Mouse (Mus musculus): ENCODE measurements around the gene Gm20721. TPM values are rescaled to one million over a fixed set of nuclear protein-coding genes. Genes with fewer than 3 reads are reported as not detected.

Gene Gm20721
- total RNA-seq, 2 experiments from 2014 or later, result 2.4 to 2.7 TPM

DNA sequence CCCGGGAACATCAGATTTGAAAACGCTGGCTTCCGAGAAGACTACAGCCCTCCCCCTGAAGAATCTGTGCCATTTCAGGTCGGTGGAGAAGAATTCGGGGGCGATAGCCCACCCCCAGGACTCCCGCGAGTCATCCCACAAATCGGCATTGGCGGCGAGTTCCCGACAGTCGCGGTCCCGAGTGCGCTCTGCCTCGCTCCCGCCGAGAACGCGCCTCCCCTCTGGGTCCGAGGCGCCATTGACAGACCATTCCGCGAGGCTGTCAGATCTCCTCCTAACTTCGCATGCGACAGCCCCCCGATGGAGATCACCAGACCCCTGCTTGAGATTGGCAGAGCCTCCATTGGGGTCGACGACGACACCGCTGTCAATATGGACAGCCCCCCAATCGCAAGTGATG, 48.0 kb downstream of the Gm20721 start:
- no peak for DNase-seq (ENCODE audit: low spot score in 2 of 2)

- no peak for DNase-seq (ENCODE audit: low spot score in 2 of 2)
Measured at GRCm38 (mm10) chr2:174297851-174298250, 48.7 kb downstream of the Gm20721 start.

- peak in 1 of 2 experiments; percentile 23 for DNase-seq (ENCODE audit: low spot score in 2 of 2)
Measured at GRCm38 (mm10) chr2:174297086-174297571, 49.4 kb downstream of the Gm20721 start.

GRCm38 (mm10) chr2:174295900-174296465, 50.5 kb downstream of the Gm20721 start:
- DNase-seq (ENCODE audit: low spot score in 2 of 2), result no peak

DNA sequence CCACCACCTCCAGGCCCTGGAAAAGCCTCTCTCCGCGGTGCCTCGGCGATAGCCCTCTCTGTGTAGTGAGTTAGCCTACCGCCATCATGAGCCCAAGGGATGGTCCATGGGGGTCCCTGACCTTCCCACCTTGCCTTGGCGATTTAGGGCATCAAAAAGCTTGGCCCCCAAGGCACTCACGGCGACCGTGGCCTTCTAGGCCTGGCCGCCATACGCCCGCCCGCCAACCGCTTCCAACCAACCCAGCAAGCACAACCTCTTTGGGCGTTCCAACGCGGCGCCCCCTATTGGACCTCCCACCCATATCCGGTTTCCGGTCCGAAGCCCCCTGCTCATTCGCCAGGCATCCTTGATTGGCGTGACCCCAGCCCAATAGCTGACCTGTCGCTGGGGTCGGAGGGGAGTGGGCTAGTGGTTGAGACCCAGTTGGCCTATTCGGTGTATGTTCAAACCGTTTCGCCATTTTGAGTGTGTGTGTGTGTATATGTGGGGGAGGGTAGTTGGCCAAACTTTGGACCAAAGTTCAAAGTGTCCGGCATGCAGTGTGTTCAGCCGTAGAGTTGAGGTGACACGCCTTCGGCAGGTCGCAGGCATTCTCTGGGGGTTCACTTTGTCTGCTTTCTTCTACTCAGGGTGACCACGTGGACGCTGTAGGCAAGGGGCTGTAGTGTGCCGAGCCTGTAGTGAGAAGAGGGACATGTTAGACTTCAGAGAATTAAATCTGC, 51.2 kb downstream of the Gm20721 start:
- peak in 1 of 2 experiments; percentile 20 for DNase-seq (ENCODE audit: low spot score in 2 of 2)

DNA sequence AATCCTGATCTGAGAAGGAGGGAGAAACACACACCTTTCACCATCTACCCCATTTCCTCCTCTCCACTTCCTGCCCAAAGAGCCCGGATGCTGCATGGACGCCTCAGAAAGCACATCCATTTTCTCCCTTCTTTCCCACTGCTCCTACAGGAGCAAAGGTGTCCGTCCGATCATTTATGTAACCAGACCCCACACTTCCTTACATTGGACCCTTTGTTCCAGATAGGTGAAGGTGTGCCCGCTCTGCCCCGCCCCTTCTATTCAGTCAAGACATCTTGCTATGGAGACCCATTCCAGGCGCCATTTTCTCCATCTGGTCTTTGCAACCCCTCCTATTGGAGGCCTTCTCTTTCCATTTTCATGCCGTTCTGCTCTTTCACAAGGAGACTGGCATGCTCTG, 52.1 kb downstream of the Gm20721 start:
- DNase-seq (ENCODE audit: low spot score in 2 of 2), result no peak

- DNase-seq (ENCODE audit: low spot score in 2 of 2), result no peak
Measured at GRCm38 (mm10) chr2:174291662-174292030, 54.9 kb downstream of the Gm20721 start.

- no peak for DNase-seq (ENCODE audit: low spot score in 2 of 2)
Measured at GRCm38 (mm10) chr2:174291029-174291661, 55.4 kb downstream of the Gm20721 start.

GRCm38 (mm10) chr2:174288673-174289430, 57.7 kb downstream of the Gm20721 start:
- no peak for DNase-seq (ENCODE audit: low spot score in 2 of 2)

DNA sequence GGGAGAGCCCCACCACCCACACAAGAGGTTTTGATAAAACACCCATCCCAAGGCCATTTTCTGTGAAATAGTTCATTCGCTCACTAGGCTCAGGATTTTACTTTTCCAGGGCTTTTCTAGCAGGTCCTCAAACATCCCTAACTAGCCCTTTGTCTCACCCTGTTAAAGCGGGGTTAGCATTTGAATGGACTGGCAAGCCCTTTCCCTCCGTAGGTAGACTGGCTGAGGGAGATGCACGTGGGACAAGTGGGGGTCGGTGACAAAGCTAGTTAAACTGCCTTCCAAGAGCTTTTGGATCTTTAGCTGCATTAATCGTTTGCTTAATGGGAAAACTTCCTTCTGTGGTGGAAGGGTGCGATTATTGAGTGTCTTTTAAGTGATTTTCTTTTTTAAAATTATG, 58.6 kb downstream of the Gm20721 start:
- DNase-seq (ENCODE audit: low spot score in 2 of 2), result no peak

DNA sequence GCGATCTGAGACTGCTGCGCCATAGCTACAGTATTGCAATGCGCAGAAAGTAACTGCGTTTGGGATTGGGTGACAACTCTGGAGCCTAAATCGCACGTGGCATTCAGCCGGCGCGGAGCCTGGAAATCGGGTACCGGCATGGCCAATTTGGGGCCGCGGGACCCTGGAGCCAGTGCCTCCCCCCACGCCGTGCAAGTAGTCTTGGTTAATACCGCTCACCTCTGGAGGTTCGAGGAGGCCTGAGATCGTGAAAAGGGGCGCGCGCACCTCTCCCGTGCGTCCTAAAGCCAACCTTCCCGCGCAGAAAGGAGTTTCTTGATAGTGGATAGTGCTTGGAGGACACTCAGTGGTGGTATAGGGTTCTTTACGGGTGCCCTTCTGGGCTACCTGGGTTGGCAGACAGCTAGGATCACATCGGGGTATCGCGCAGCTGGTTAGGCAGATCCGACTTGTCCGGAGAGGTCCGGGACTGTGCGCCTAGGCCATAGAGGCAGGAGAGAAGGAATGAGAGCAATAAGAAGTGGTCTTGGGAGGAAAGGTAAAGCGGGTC, 60.5 kb downstream of the Gm20721 start:
- no peak for DNase-seq (ENCODE audit: low spot score in 2 of 2)

- DNase-seq (ENCODE audit: low spot score in 2 of 2), result no peak
Measured at GRCm38 (mm10) chr2:174284807-174285457, 61.6 kb downstream of the Gm20721 start.

DNA sequence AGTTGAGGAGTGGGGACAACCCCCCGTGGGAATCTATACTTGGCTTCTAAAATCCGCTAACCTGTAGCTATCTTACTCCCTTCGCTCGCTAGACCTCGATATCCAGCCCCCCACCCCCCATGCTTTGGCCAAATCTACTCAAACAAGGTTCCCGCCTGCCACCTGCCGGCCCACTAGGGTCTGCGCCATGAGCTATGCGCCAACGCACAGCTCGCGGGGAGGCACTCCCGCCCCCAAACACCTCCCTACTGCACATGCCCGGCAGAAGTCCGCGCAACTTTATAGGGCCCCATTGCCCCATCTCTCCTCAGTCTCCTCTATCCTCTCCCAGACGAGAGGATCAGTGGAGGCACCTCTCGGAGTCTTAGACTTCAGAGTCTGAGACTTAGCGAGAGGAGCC, 62.5 kb downstream of the Gm20721 start, which contains the start of gene Gnas:
TSS of gene Gnas (plus strand) at position 310 of the 400 bp plus-strand sequence.
- peak in 1 of 2 experiments; percentile 27 for DNase-seq (ENCODE audit: low spot score in 2 of 2)

- DNase-seq (ENCODE audit: low spot score in 2 of 2), result no peak
Measured at GRCm38 (mm10) chr2:174283341-174283740, 63.2 kb downstream of the Gm20721 start.

Other genes starting within 250 kb of the Gm20721 start
- gene Npepl1, start 236.4 kb downstream of the Gm20721 start, total RNA-seq (2021), result 10 to 100 TPM; 11.8 to 13.9 TPM
- 1,000 to 10,000 TPM; 1,817 to 1,846 TPM for gene Gnas, start 62.4 kb downstream of the Gm20721 start, total RNA-seq (2021)
- gene Nelfcd, start 69.1 kb upstream of the Gm20721 start, total RNA-seq (2021), result 10 to 100 TPM; 48.5 to 52.3 TPM
- 10 to 100 TPM; 39.6 to 45.7 TPM for gene Ctsz, start 92.3 kb upstream of the Gm20721 start, total RNA-seq (2021)
- not detected for gene Tubb1, start 104.0 kb upstream of the Gm20721 start, total RNA-seq (2021)
- 100 to 1,000 TPM; 311 to 338 TPM for gene Atp5e, start 117.4 kb upstream of the Gm20721 start, total RNA-seq (2021)
- 10 to 100 TPM; 51.7 to 57.5 TPM for gene Prelid3b, start 126.4 kb upstream of the Gm20721 start, total RNA-seq (2021)

All from left cerebral cortex, adult 18-20 months (tissue).